Comparison of ENCODE assay signal across 20 mouse cellular contexts in genomic region chr2:33065610-33066009, GRCm38 (mm10).
A peak's percentile ranks its signal among the peaks of the same experiment; 100 is the strongest.
DNase-seq lines count a peak whose midpoint lies in the region; ATAC-seq and TF ChIP-seq lines count a peak whose summit lies in the region.
"Had no signal": no experiment of that assay in that cellular context is flagged by ENCODE, and none has a peak within 500 bp of the region (broad histone marks: within the 10 kb centered on the region; RNA-seq: fewer than 3 reads in every experiment).

No protein-coding gene starts in this region.

- no peaks in the 10 kb centered on the region for H3K27me3 ChIP-seq in lung, postnatal 0 days (replicated peaks; ENCODE audit: insufficient read depth, low read length)
- H3K27me3 ChIP-seq: embryonic facial prominence, embryonic 12.5 days; forebrain, embryonic 15.5 days; hindbrain, embryonic 12.5 days had no signal

- TF ChIP-seq EP300 in lung, postnatal 0 days (IDR thresholded peaks at IDR 0.05), result peak; percentile 43; the same call in 1 of the 2 replicates

- no peak for TF ChIP-seq CTCF in lung, postnatal 0 days (IDR thresholded peaks at IDR 0.05)

- H3K4me3 ChIP-seq in lung, postnatal 0 days (ENCODE audit: low read depth, low read length), result no peak overlapping the region
- H3K4me3 ChIP-seq: embryonic facial prominence, embryonic 12.5 days; forebrain, embryonic 15.5 days; hindbrain, embryonic 12.5 days had no signal

- WGBS in lung, postnatal 0 days, result 48% methylated on average over 1 of the region's 1 CpGs

- no peak overlapping the region for H3K4me2 ChIP-seq in lung, postnatal 0 days (replicated peaks; ENCODE audit: low read depth, low read length)
- H3K4me2 ChIP-seq: embryonic facial prominence, embryonic 12.5 days; forebrain, embryonic 15.5 days; hindbrain, embryonic 12.5 days had no signal

- no peak overlapping the region for H3K9ac ChIP-seq in lung, postnatal 0 days (replicated peaks; ENCODE audit: low read depth)
- H3K9ac ChIP-seq: embryonic facial prominence, embryonic 12.5 days; forebrain, embryonic 15.5 days; hindbrain, embryonic 12.5 days had no signal

- ATAC-seq in lung, postnatal 0 days, result peak; percentile 50
- ATAC-seq: CD4-positive, CD25-positive, alpha-beta regulatory T cell, adult 4 months; forebrain, embryonic 15.5 days; hindbrain, embryonic 16.5 days; inflammation-experienced regulatory T-cells, adult 6 months; intestine, postnatal 0 days had no signal

- intact Hi-C loops in heart, postnatal 10 days (cut with DNase I), result no loop called here

- no peak overlapping the region for H3K27ac ChIP-seq in lung, postnatal 0 days (ENCODE audit: low read length)
- H3K27ac ChIP-seq: embryonic facial prominence, embryonic 12.5 days; forebrain, embryonic 15.5 days; hindbrain, embryonic 12.5 days had no signal

- H3K36me3 ChIP-seq in lung, postnatal 0 days (ENCODE audit: insufficient read depth, low read length), result no peaks in the 10 kb centered on the region
- H3K36me3 ChIP-seq: embryonic facial prominence, embryonic 12.5 days; forebrain, embryonic 15.5 days; G1E; hindbrain, embryonic 12.5 days had no signal

- H3K9me3 ChIP-seq in lung, postnatal 0 days (ENCODE audit: low read length), result no peaks in the 10 kb centered on the region
- H3K9me3 ChIP-seq: embryonic facial prominence, embryonic 12.5 days; forebrain, embryonic 15.5 days; G1E; hindbrain, embryonic 12.5 days had no signal

- peak; percentile 51 to 56 for DNase-seq in heart, postnatal 10 days
- no peak for DNase-seq in heart, adult 11 months
- DNase-seq in adipocyte (ENCODE audit: low spot score), result peak; percentile 14
- peak; percentile 13 for DNase-seq in lung, postnatal 0 days (ENCODE audit: low spot score)
- DNase-seq in lung, postnatal 36 days, result peak; percentile 47
- no peak for DNase-seq in frontal cortex, postnatal 25 days (ENCODE audit: low spot score in 2 of 2)
- no peak for DNase-seq in kidney, postnatal 14 days
- DNase-seq: adrenal gland, postnatal 14 days; cerebellum, adult 11-12 months; cerebellum, adult 9-10 months; cerebellum, postnatal 25 days; gastrocnemius, postnatal 14 days had no signal

- 0 out of 2 replicates have a peak, but pooled peaks cover 6% of the 10 kb centered on the region for H3K4me1 ChIP-seq in lung, postnatal 0 days (ENCODE audit: insufficient read depth, low read depth, low read length)
- H3K4me1 ChIP-seq: embryonic facial prominence, embryonic 12.5 days; forebrain, embryonic 15.5 days; hindbrain, embryonic 12.5 days had no signal

Comparison
In these comparisons a context has a peak if more than half of its experiments do, and no peak if none do; other contexts are left out.
1. DNase-seq: peak in heart, postnatal 10 days (2 of 2), adipocyte (single experiment), lung, postnatal 0 days (single experiment) and lung, postnatal 36 days (single experiment); none in heart, adult 11 months (single experiment), frontal cortex, postnatal 25 days (0 of 2) and kidney, postnatal 14 days (single experiment).